Mouse (Mus musculus) lung, postnatal 14 days (tissue): Measurements from ENCODE around the gene Olfr118.
"Not testable (repeated sequence)": the region's sequence is repeated elsewhere in the genome, so short reads cannot be mapped to it uniquely, and the experiment has no call there.

Experiments
- DNase-seq: peaks from one replicate; pipeline ENCODE4 v3.0.0; 2021

Olfr118 gene

GRCm38 (mm10) chr17:37666688-37667087 lies at the start of gene Olfr118:
Gene Olfr118, plus strand, starts transcription at chr17:37666988.
- DNase-seq: no peak

GRCm38 (mm10) chr17:37627009-37627408 lies 39.8 kb upstream of the Olfr118 start, which contains the start of the genes Olfr115 and Olfr116:
Gene Olfr115, minus strand, starts transcription at chr17:37627109.
Gene Olfr116, minus strand, starts transcription at chr17:37627199.
- no peak for DNase-seq

GRCm38 (mm10) chr17:37663682-37664081 lies 3.1 kb upstream of the Olfr118 start, which contains the start of gene Olfr117:
Gene Olfr117, minus strand, starts transcription at chr17:37663782.
- DNase-seq: no peak

GRCm38 (mm10) chr17:37696264-37696663 lies 29.5 kb downstream of the Olfr118 start, which contains the start of gene Olfr119:
Gene Olfr119, plus strand, starts transcription at chr17:37696564.
- not testable (repeated sequence) for DNase-seq

GRCm38 (mm10) chr17:37721508-37721907 lies 54.7 kb downstream of the Olfr118 start, which contains the start of gene Olfr120:
Gene Olfr120, plus strand, starts transcription at chr17:37721808.
- DNase-seq: no peak
